Mouse (Mus musculus) right cerebral cortex, postnatal 14 days (tissue): ENCODE data around the gene N4bp1.

Experiments
- DNase-seq: peaks from one replicate; pipeline ENCODE4 v3.0.0; 2022

N4bp1 gene

GRCm38 (mm10) chr8:86853989-86854373 lies 31.1 kb downstream of the N4bp1 start:
- DNase-seq, result no peak

- DNase-seq, result no peak
Observed at GRCm38 (mm10) chr8:86853266-86853988, 31.6 kb downstream of the N4bp1 start.

GRCm38 (mm10) chr8:86852491-86852890 lies 32.6 kb downstream of the N4bp1 start:
- no peak for DNase-seq

GRCm38 (mm10) chr8:86848876-86849275 lies 36.2 kb downstream of the N4bp1 start:
- no peak for DNase-seq

GRCm38 (mm10) chr8:86848401-86848800 lies 36.7 kb downstream of the N4bp1 start:
- no peak for DNase-seq

GRCm38 (mm10) chr8:86847091-86847490 lies 38.0 kb downstream of the N4bp1 start:
- DNase-seq, result no peak

GRCm38 (mm10) chr8:86845875-86846274 lies 39.2 kb downstream of the N4bp1 start:
- peak; percentile 18 for DNase-seq

- DNase-seq, result no peak
Observed at GRCm38 (mm10) chr8:86844856-86845255, 40.2 kb downstream of the N4bp1 start.

- peak; percentile 20 for DNase-seq
Observed at GRCm38 (mm10) chr8:86843896-86844295, 41.2 kb downstream of the N4bp1 start.

- no peak for DNase-seq
Observed at GRCm38 (mm10) chr8:86841556-86842309, 43.3 kb downstream of the N4bp1 start.

- DNase-seq, result no peak
Observed at GRCm38 (mm10) chr8:86840120-86840693, 44.9 kb downstream of the N4bp1 start.

- DNase-seq, result no peak
Observed at GRCm38 (mm10) chr8:86838707-86839438, 46.2 kb downstream of the N4bp1 start.

- DNase-seq, result no peak
Observed at GRCm38 (mm10) chr8:86837234-86837633, 47.8 kb downstream of the N4bp1 start.

- DNase-seq, result no peak
Observed at GRCm38 (mm10) chr8:86835881-86836280, 49.2 kb downstream of the N4bp1 start.

- no peak for DNase-seq
Observed at GRCm38 (mm10) chr8:86834496-86835260, 50.4 kb downstream of the N4bp1 start.

- no peak for DNase-seq
Observed at GRCm38 (mm10) chr8:86833937-86834336, 51.1 kb downstream of the N4bp1 start.

GRCm38 (mm10) chr8:86828925-86829324 lies 56.1 kb downstream of the N4bp1 start:
- no peak for DNase-seq

- no peak for DNase-seq
Observed at GRCm38 (mm10) chr8:86827199-86827598, 57.9 kb downstream of the N4bp1 start.

GRCm38 (mm10) chr8:86826538-86826937 lies 58.5 kb downstream of the N4bp1 start:
- no peak for DNase-seq

GRCm38 (mm10) chr8:86825674-86826448 lies 59.2 kb downstream of the N4bp1 start:
- no peak for DNase-seq

- no peak for DNase-seq
Observed at GRCm38 (mm10) chr8:86824735-86825134, 60.3 kb downstream of the N4bp1 start.

GRCm38 (mm10) chr8:86820756-86821201 lies 64.3 kb downstream of the N4bp1 start:
- DNase-seq, result peak; percentile 57
